ENCODE assay signal across 20 mouse cellular contexts in the genomic region with DNA sequence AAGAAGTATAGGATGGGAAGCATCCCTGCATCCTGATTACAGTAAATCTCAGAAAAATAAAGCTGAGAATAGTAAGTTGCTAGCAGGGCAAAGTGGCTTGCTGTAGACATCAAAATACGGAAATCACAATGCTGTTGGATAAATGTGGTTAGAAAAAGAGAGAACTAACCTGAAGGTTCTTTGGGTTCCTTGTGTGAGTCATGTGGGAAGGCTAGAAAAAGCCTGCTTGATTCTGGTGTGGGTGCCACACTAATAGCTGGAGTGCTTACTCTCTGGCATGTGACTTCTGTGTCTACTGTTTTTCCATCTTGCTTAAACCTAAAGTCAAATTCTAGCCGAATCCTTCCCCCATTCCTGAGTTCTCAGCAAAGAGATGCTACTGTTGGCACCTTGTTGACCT. TPM values are rescaled to one million over a fixed set of nuclear protein-coding genes. Genes with fewer than 3 reads are reported as not detected.
"Had no signal": no experiment of that assay in that cellular context is flagged by ENCODE, and none has a peak within 500 bp of the region (broad histone marks: within the 10 kb centered on the region; RNA-seq: fewer than 3 reads in every experiment).

No protein-coding gene starts in this region.

- H3K4me2 ChIP-seq: limb, embryonic 13.5 days; liver, embryonic 12.5 days; liver, embryonic 15.5 days; midbrain, embryonic 11.5 days had no signal

- H3K4me1 ChIP-seq: limb, embryonic 10.5 days; liver, embryonic 12.5 days; liver, embryonic 15.5 days had no signal

- H3K9me3 ChIP-seq: limb, embryonic 10.5 days; limb, embryonic 13.5 days; liver, embryonic 12.5 days; liver, embryonic 15.5 days had no signal

- DNase-seq: kidney, adult 18-20 months; kidney, adult 9 months; kidney, postnatal 14 days; kidney, postnatal 4 days; liver; lung, adult 2 months; lung, postnatal 14 days; lung, postnatal 4 days; midbrain, embryonic 14.5 days; right cerebral cortex, adult 18-20 months; right cerebral cortex, postnatal 14 days; right cerebral cortex, postnatal 4 days; thymus, postnatal 25 days had no signal

- ATAC-seq: liver, embryonic 12.5 days had no signal

- H3K27ac ChIP-seq: limb, embryonic 10.5 days; limb, embryonic 13.5 days; liver, embryonic 12.5 days; liver, embryonic 15.5 days; stomach, postnatal 0 days had no signal

- H3K9ac ChIP-seq: limb, embryonic 13.5 days; liver, embryonic 12.5 days; liver, embryonic 15.5 days had no signal

- H3K36me3 ChIP-seq: limb, embryonic 10.5 days; limb, embryonic 13.5 days; liver, embryonic 12.5 days; liver, embryonic 15.5 days had no signal

- H3K4me3 ChIP-seq: limb, embryonic 10.5 days; limb, embryonic 13.5 days; liver, embryonic 12.5 days; liver, embryonic 15.5 days had no signal

- H3K27me3 ChIP-seq: limb, embryonic 13.5 days; liver, embryonic 12.5 days; liver, embryonic 15.5 days had no signal

RNA-seq across cellular contexts. Expression of gene Dscam, which starts 37.7 kb away (rescaled TPM):
- polyA plus RNA-seq: limb, embryonic 10.5 days; liver, embryonic 12.5 days; liver, embryonic 15.5 days; lung, embryonic 16.5 days had no signal
